Mouse (Mus musculus) G1E (cell line): Measurements from ENCODE around the gene Gm9817. TPM values are rescaled to one million over a fixed set of nuclear protein-coding genes. Genes with fewer than 3 reads are reported as not detected.

ENCODE experiments used
- ATAC-seq: 2 replicates; pipeline ENCODE4 v1.8.0; 2016; ENCODE audit warnings: mild to moderate bottlenecking; ENCODE audit not compliant: insufficient number of reproducible peaks, poor library complexity, low FRiP score, severe bottlenecking; ENCODE audit errors: extremely low read depth
- DNase-seq: peaks from one replicate; pipeline ENCODE4 v3.0.0; 2012; ENCODE audit warnings: low spot score
- H3K27me3 ChIP-seq: 2 replicates; pipeline ENCODE4 v1.6.1; 2012; ENCODE audit warnings: mild to moderate bottlenecking, low read length, inconsistent platforms; ENCODE audit not compliant: insufficient read depth
- H3K36me3 ChIP-seq: replicated peaks from 2 replicates; pipeline ENCODE3; 2012; ENCODE audit warnings: mild to moderate bottlenecking, inconsistent platforms
- H3K4me1 ChIP-seq: 2 replicates; pipeline ENCODE4 v1.6.1; 2012; ENCODE audit warnings: low read depth, low read length, inconsistent platforms, mixed read lengths; ENCODE audit not compliant: insufficient read depth
- H3K4me3 ChIP-seq: 2 replicates; pipeline ENCODE4 v1.5.1; 2012; ENCODE audit warnings: low read depth, mild to moderate bottlenecking, inconsistent platforms, low read length, moderate library complexity, mixed read lengths
- H3K9me3 ChIP-seq: replicated peaks from 2 replicates; pipeline ENCODE4 v1.6.1; 2012; ENCODE audit warnings: inconsistent platforms
- CTCF ChIP-seq: IDR thresholded peaks from 2 replicates; pipeline ENCODE4 v1.5.1; 2012; ENCODE audit warnings: low read depth, low read length, inconsistent platforms, mixed read lengths
- GATA1 ChIP-seq: IDR thresholded peaks from 2 replicates; pipeline ENCODE4 v1.6.1; 2012; ENCODE audit warnings: borderline replicate concordance, low read length, inconsistent platforms, mixed read lengths
- GATA2 ChIP-seq: IDR thresholded peaks from 2 replicates; pipeline ENCODE4 v1.6.1; 2012; ENCODE audit warnings: low read depth, low read length, inconsistent platforms, borderline replicate concordance
- POLR2AphosphoS5 ChIP-seq: IDR thresholded peaks from 2 replicates; pipeline ENCODE4 v1.6.1; 2012; ENCODE audit warnings: low read depth, low read length, inconsistent platforms; ENCODE audit not compliant: insufficient replicate concordance
- TAL1 ChIP-seq: conservative IDR thresholded peaks from 2 replicates; pipeline ENCODE4 v1.6.1; 2012; ENCODE audit warnings: low read depth, low read length, inconsistent platforms, mixed read lengths
- polyA plus RNA-seq: library from polyadenylated mRNA; stranded (reverse); fragments of >175 nt; gene quantifications from 2 replicates; pipeline ENCODE4 v1.2.3, GENCODE M21; 2012
- total RNA-seq, 2 experiments: library from RNA; stranded (forward) in 1 of 2; stranded (reverse) in 1 of 2; fragments of 200-1000 nt in 1 of 2; fragments of >200 nt in 1 of 2; fragmentation: Nextera tagmentation in 1 of 2; gene quantifications; 2 replicates each; pipeline ENCODE4 v1.2.3; 2014 to 2017

Gm9817 gene
- total and polyA plus RNA-seq, 3 experiments: 0.05 to 0.60 (median 0.09) TPM

- H3K4me1 ChIP-seq: peaks cover 3% of the 10 kb centered on the region; the same call in 1 of the 2 replicates
- no peaks in the 10 kb centered on the region for H3K36me3 ChIP-seq
- 0 out of 2 replicates have a peak, but pooled peaks cover 3% of the 10 kb centered on the region for H3K27me3 ChIP-seq
- TF ChIP-seq GATA1 (no peak), CTCF (no peak), GATA2 (no peak), POLR2AphosphoS5 (no peak), TAL1 (no peak)
- DNase-seq (no peak), ATAC-seq (no peak)
- no peaks in the 10 kb centered on the region for H3K9me3 ChIP-seq
- H3K4me3 ChIP-seq: no peak overlapping the region
These were observed 2.8 kb upstream of the Gm9817 start for GRCm38 (mm10) chr13:45075715-45076114.

GRCm38 (mm10) chr13:45080771-45081170, 2.3 kb downstream of the Gm9817 start:
- no peak for DNase-seq
- Histone ChIP-seq H3K4me3 (no peak overlapping the region), H3K9me3 (0 out of 2 replicates have a peak, but pooled peaks cover 2% of the 10 kb centered on the region), H3K4me1 (no peaks in the 10 kb centered on the region), H3K36me3 (no peaks in the 10 kb centered on the region), H3K27me3 (peaks cover 7% of the 10 kb centered on the region; the same call in 1 of the 2 replicates)
- ATAC-seq: no peak
- TF ChIP-seq GATA2 (no peak), CTCF (no peak), POLR2AphosphoS5 (no peak), GATA1 (no peak), TAL1 (no peak)

GRCm38 (mm10) chr13:45083696-45084095, 5.2 kb downstream of the Gm9817 start:
- Histone ChIP-seq H3K27me3 (peaks cover 16% of the 10 kb centered on the region), H3K36me3 (no peaks in the 10 kb centered on the region), H3K4me1 (no peaks in the 10 kb centered on the region), H3K4me3 (no peak overlapping the region), H3K9me3 (0 out of 2 replicates have a peak, but pooled peaks cover 2% of the 10 kb centered on the region)
- ATAC-seq (no peak), DNase-seq (no peak)
- no peak for TF ChIP-seq TAL1
- no peak for TF ChIP-seq CTCF
- TF ChIP-seq POLR2AphosphoS5: no peak
- TF ChIP-seq GATA2: no peak
- no peak for TF ChIP-seq GATA1

- no peaks in the 10 kb centered on the region for H3K36me3 ChIP-seq
- no peaks in the 10 kb centered on the region for H3K9me3 ChIP-seq
- TF ChIP-seq GATA1 (no peak), TAL1 (no peak), GATA2 (no peak), CTCF (no peak), POLR2AphosphoS5 (no peak)
- DNase-seq (no peak), ATAC-seq (no peak)
- H3K4me1 ChIP-seq: no peaks in the 10 kb centered on the region
- H3K4me3 ChIP-seq: no peak overlapping the region
- peaks cover 30% of the 10 kb centered on the region for H3K27me3 ChIP-seq
These were observed 10.3 kb downstream of the Gm9817 start for GRCm38 (mm10) chr13:45088796-45089221.

- H3K27me3 ChIP-seq: peaks cover 28% of the 10 kb centered on the region
These were observed 11.4 kb downstream of the Gm9817 start for GRCm38 (mm10) chr13:45089846-45090245.

GRCm38 (mm10) chr13:45092816-45093215, 14.3 kb downstream of the Gm9817 start:
- ATAC-seq: no peak
- no peaks in the 10 kb centered on the region for H3K4me1 ChIP-seq
- peaks cover 23% of the 10 kb centered on the region for H3K27me3 ChIP-seq
- DNase-seq: no peak
- no peaks in the 10 kb centered on the region for H3K9me3 ChIP-seq
- H3K4me3 ChIP-seq: no peak overlapping the region
- H3K36me3 ChIP-seq: no peaks in the 10 kb centered on the region
- TF ChIP-seq POLR2AphosphoS5 (no peak), GATA1 (no peak)

More at GRCm38 (mm10) chr13:45089846-45090245, 11.4 kb downstream of the Gm9817 start:
- Histone ChIP-seq H3K36me3 (no peaks in the 10 kb centered on the region), H3K9me3 (no peaks in the 10 kb centered on the region), H3K4me3 (no peak overlapping the region), H3K4me1 (no peaks in the 10 kb centered on the region)
- DNase-seq: no peak
- ATAC-seq: no peak
- TF ChIP-seq TAL1: no peak
- TF ChIP-seq GATA2: no peak
- TF ChIP-seq CTCF: no peak
- no peak for TF ChIP-seq GATA1
- no peak for TF ChIP-seq POLR2AphosphoS5

- no peaks in the 10 kb centered on the region for H3K4me1 ChIP-seq
- DNase-seq (no peak), ATAC-seq (no peak)
- no peak overlapping the region for H3K4me3 ChIP-seq
- H3K27me3 ChIP-seq: peaks cover 27% of the 10 kb centered on the region
- H3K36me3 ChIP-seq: no peaks in the 10 kb centered on the region
- TF ChIP-seq CTCF (no peak), TAL1 (no peak), GATA1 (no peak), POLR2AphosphoS5 (no peak), GATA2 (no peak)
- no peaks in the 10 kb centered on the region for H3K9me3 ChIP-seq
These were observed 16.5 kb downstream of the Gm9817 start for GRCm38 (mm10) chr13:45095028-45095427.
